Mouse (Mus musculus) Patski (cell line): ENCODE data around the gene Pcbp3. TPM values are rescaled to one million over a fixed set of nuclear protein-coding genes. Genes with fewer than 3 reads are reported as not detected.

Source experiments
- ATAC-seq: fragments of 100-300 bp; one replicate; pipeline ENCODE4 v1.8.0; 2021
- CTCF ChIA-PET: fragments of 350-600 bp; sonication (Branson Sonifier 250); formaldehyde crosslinking; loops from one replicate; lab custom pipeline; 2022; ENCODE audit warnings: inconsistent platforms; lab: Charles Lee
- POLR2A ChIA-PET: fragments of 350-600 bp; sonication (Branson Sonifier 250); formaldehyde crosslinking; loops from one replicate; lab custom pipeline; 2022; ENCODE audit warnings: antibody characterized with exemption, inconsistent platforms; lab: Charles Lee
- DNase-seq: peaks from one replicate; pipeline ENCODE4 v3.0.0-alpha.2; 2011; ENCODE audit warnings: low read depth, low spot score
- H3K27me3 ChIP-seq: fragments of 371-371 bp; one replicate; pipeline ENCODE4 v1.5.1; 2021
- CTCF ChIP-seq: fragments of 100-300 bp; IDR thresholded peaks from one replicate; pipeline ENCODE4 v1.5.1; 2021
- in situ Hi-C: fragments of 300-500 bp; cut with MboI; formaldehyde crosslinking; loops from 3 replicates; pipeline ENCODE4 v1.11.1; 2018; ENCODE audit warnings: low pct_unique_long_range_greater_than_20kb, mixed read lengths
- polyA plus RNA-seq: library from polyadenylated mRNA; unstranded; gene quantifications from one replicate; pipeline ENCODE4 v1.2.3, GENCODE M21; 2021

Pcbp3 gene
- polyA plus RNA-seq: 31.4 TPM

- DNase-seq (peak; percentile 84), ATAC-seq (peak; percentile 98)
- no peaks in the 10 kb centered on the region for H3K27me3 ChIP-seq
- in situ Hi-C loops: no loop called here
- ChIA-PET CTCF (no interaction called here), POLR2A (interaction anchor here (0.6 to 1.0 kb wide), 3 partner anchors 7 to 52 kb away, joined by 3 to 4 read pairs (median 4); no protein-coding TSS in a partner anchor)
- TF ChIP-seq CTCF: no peak
Measured at GRCm38 (mm10) chr10:76961790-76962489, at the start of gene Pcbp3. TSS of gene Pcbp3 (minus strand) at chr10:76961887.

- DNase-seq (no peak), ATAC-seq (no peak)
- H3K27me3 ChIP-seq: no peaks in the 10 kb centered on the region
- in situ Hi-C loops: loop anchor here (25.0 kb wide), 1 partner anchor 396 kb away; the partner anchor contains the start of gene Col6a2
- ChIA-PET CTCF (no interaction called here), POLR2A (no interaction called here)
- TF ChIP-seq CTCF: no peak
Measured at GRCm38 (mm10) chr10:77008698-77009097, 47.0 kb upstream of the Pcbp3 start.

- no peak for TF ChIP-seq CTCF
- ChIA-PET POLR2A (no interaction called here), CTCF (no interaction called here)
- no peak for DNase-seq
- no peaks in the 10 kb centered on the region for H3K27me3 ChIP-seq
- in situ Hi-C loops: loop anchor here (25.0 kb wide), 1 partner anchor 396 kb away; the partner anchor contains the start of gene Col6a2
- ATAC-seq: no peak
Measured at GRCm38 (mm10) chr10:77008109-77008561, 46.4 kb upstream of the Pcbp3 start.

GRCm38 (mm10) chr10:77007433-77008108 lies 45.9 kb upstream of the Pcbp3 start:
- DNase-seq (no peak), ATAC-seq (no peak)
- POLR2A ChIA-PET: no interaction called here
- in situ Hi-C loops: loop anchor here (25.0 kb wide), 1 partner anchor 395 kb away; the partner anchor contains the start of gene Col6a2
- TF ChIP-seq CTCF: no peak
- CTCF ChIA-PET: no interaction called here
- H3K27me3 ChIP-seq: no peaks in the 10 kb centered on the region

- DNase-seq (peak; percentile 47), ATAC-seq (peak; percentile 62)
- no peaks in the 10 kb centered on the region for H3K27me3 ChIP-seq
- POLR2A ChIA-PET: no interaction called here
- in situ Hi-C loops: loop anchor here (25.0 kb wide), 1 partner anchor 393 kb away; the partner anchor contains the start of gene Col6a2
- CTCF ChIA-PET: no interaction called here
- TF ChIP-seq CTCF: no peak
Measured at GRCm38 (mm10) chr10:77004936-77005335, 43.2 kb upstream of the Pcbp3 start.

- ChIA-PET POLR2A (no interaction called here), CTCF (no interaction called here)
- no peak for TF ChIP-seq CTCF
- DNase-seq (no peak), ATAC-seq (no peak)
- in situ Hi-C loops: no loop called here
- H3K27me3 ChIP-seq: no peaks in the 10 kb centered on the region
Measured at GRCm38 (mm10) chr10:76997759-76998513, 36.2 kb upstream of the Pcbp3 start.

- ATAC-seq: no peak
- no peak for TF ChIP-seq CTCF
- no peak for DNase-seq
- ChIA-PET POLR2A (interaction anchor here (0.6 kb wide), 1 partner anchor 479 kb away, joined by 8 read pairs; no protein-coding TSS in a partner anchor), CTCF (interaction anchor here (0.9 kb wide), 1 partner anchor 39 kb away, joined by 3 read pairs; no protein-coding TSS in a partner anchor)
- in situ Hi-C loops: no loop called here
- H3K27me3 ChIP-seq: peaks cover 8% of the 10 kb centered on the region
Measured at GRCm38 (mm10) chr10:76992456-76992855, 30.8 kb upstream of the Pcbp3 start.

- H3K27me3 ChIP-seq: peaks cover 20% of the 10 kb centered on the region
- ATAC-seq (no peak), DNase-seq (no peak)
- in situ Hi-C loops: no loop called here
- CTCF ChIA-PET: no interaction called here
- POLR2A ChIA-PET: interaction anchor here (0.8 kb wide), 1 partner anchor 25 kb away, joined by 3 read pairs; no protein-coding TSS in a partner anchor
- no peak for TF ChIP-seq CTCF
Measured at GRCm38 (mm10) chr10:76988586-76988985, 26.9 kb upstream of the Pcbp3 start.

GRCm38 (mm10) chr10:76978042-76978441 lies 16.4 kb upstream of the Pcbp3 start:
- ChIA-PET CTCF (no interaction called here), POLR2A (no interaction called here)
- TF ChIP-seq CTCF: no peak
- H3K27me3 ChIP-seq: peaks cover 8% of the 10 kb centered on the region
- peak; percentile 22 for DNase-seq
- ATAC-seq: no peak
- in situ Hi-C loops: no loop called here

GRCm38 (mm10) chr10:76976699-76977098 lies 15.0 kb upstream of the Pcbp3 start:
- ATAC-seq: no peak
- in situ Hi-C loops: no loop called here
- DNase-seq: no peak
- ChIA-PET CTCF (no interaction called here), POLR2A (no interaction called here)
- TF ChIP-seq CTCF: no peak
- H3K27me3 ChIP-seq: peaks cover 6% of the 10 kb centered on the region
